Mouse (Mus musculus) midbrain, embryonic 15.5 days (tissue): ENCODE data around the gene Gjb1. TPM values are rescaled to one million over a fixed set of nuclear protein-coding genes. Genes with fewer than 3 reads are reported as not detected.
A peak's percentile ranks its signal among the peaks of the same experiment; 100 is the strongest.

Experiments used
- ATAC-seq: fragments of 200-750 bp; cut with Nextera tagmentation; replicated peaks from 2 replicates; pipeline ENCODE4 v1.8.0; 2017; ENCODE audit warnings: moderate TSS enrichment
- H3K27ac ChIP-seq: fragments of 300-500 bp; sonication (generic); 2 replicates; pipeline ENCODE4 v1.5.1; 2015; ENCODE audit warnings: mild to moderate bottlenecking, inconsistent platforms
- H3K27me3 ChIP-seq: fragments of 300-500 bp; sonication (generic); replicated peaks from 2 replicates; pipeline ENCODE4 v1.6.1; 2015; ENCODE audit warnings: inconsistent platforms
- H3K36me3 ChIP-seq: fragments of 300-500 bp; sonication (generic); replicated peaks from 2 replicates; pipeline ENCODE4 v1.6.1; 2015; ENCODE audit warnings: inconsistent platforms
- H3K4me1 ChIP-seq: fragments of 300-500 bp; sonication (generic); 2 replicates; pipeline ENCODE4 v1.6.1; 2015; ENCODE audit warnings: inconsistent platforms
- H3K4me2 ChIP-seq: fragments of 300-500 bp; sonication (generic); 2 replicates; pipeline ENCODE4 v1.6.1; 2015; ENCODE audit warnings: inconsistent platforms, mild to moderate bottlenecking, moderate library complexity
- H3K4me3 ChIP-seq: fragments of 300-500 bp; sonication (generic); 2 replicates; pipeline ENCODE4 v1.5.1; 2015; ENCODE audit warnings: mild to moderate bottlenecking, inconsistent platforms
- H3K9ac ChIP-seq: fragments of 300-500 bp; sonication (generic); 2 replicates; pipeline ENCODE4 v1.6.1; 2015; ENCODE audit warnings: mild to moderate bottlenecking, inconsistent platforms
- H3K9me3 ChIP-seq: fragments of 300-500 bp; sonication (generic); 2 replicates; pipeline ENCODE4 v1.6.1; 2016; ENCODE audit warnings: inconsistent platforms
- WGBS: fragments of 180-500 bp; shearing (Covaris S2); methylation state at CpG from one replicate; pipeline ENCODE4 v1.1.7; 2015; ENCODE audit warnings: mixed read lengths; 5-methylcytosine and 5-hydroxymethylcytosine counted together
- polyA plus RNA-seq: library from polyadenylated mRNA; unstranded; fragments of >200 nt; fragmentation: Nextera tagmentation; extraction: Ambion mirVana; gene quantifications from 2 replicates; pipeline ENCODE4 v1.2.1, GENCODE M21; 2015

Gjb1 gene
- polyA plus RNA-seq, 1 experiment from 2014 or later, result 1.1 TPM

GRCm38 (mm10) chrX:101370573-101370972 is 5.6 kb upstream of the Gjb1 start:
- Histone ChIP-seq H3K36me3 (no peaks in the 10 kb centered on the region), H3K4me2 (no peak overlapping the region), H3K4me1 (no peaks in the 10 kb centered on the region), H3K9me3 (no peaks in the 10 kb centered on the region), H3K27me3 (no peaks in the 10 kb centered on the region), H3K9ac (no peak overlapping the region), H3K4me3 (no peak overlapping the region), H3K27ac (no peak overlapping the region)
- ATAC-seq, result no peak
- WGBS, result 78% methylated on average over 3 of the region's 3 CpGs

DNA sequence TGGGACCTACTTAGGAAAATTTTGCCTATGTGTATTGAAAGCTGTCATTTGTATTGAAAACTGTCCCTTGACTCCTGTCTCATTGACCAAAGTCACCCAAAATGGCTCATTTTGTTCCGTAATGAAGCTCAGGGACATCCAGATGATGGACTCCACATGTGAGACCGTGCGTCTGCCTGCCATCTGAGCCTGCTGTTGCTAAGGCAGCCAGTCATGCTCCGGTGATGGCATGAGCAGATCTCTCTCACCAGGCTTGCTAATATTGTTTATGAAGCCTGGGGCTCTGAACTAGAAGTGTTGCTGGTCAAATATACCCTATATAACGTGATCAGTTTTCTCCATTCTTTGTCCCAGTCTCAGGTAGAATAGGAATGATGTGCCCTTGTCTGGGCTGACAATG is 3.2 kb upstream of the Gjb1 start:
- Histone ChIP-seq H3K36me3 (no peaks in the 10 kb centered on the region), H3K9me3 (no peaks in the 10 kb centered on the region), H3K9ac (no peak overlapping the region), H3K4me1 (no peaks in the 10 kb centered on the region), H3K27me3 (no peaks in the 10 kb centered on the region), H3K4me3 (no peak overlapping the region), H3K4me2 (no peak overlapping the region), H3K27ac (no peak overlapping the region)
- 66% methylated on average over 5 of the region's 5 CpGs for WGBS
- no peak for ATAC-seq

GRCm38 (mm10) chrX:101377076-101377475 is 898 bp downstream of the Gjb1 start:
- 82% methylated on average over 4 of the region's 4 CpGs for WGBS
- Histone ChIP-seq H3K9ac (no peak overlapping the region), H3K36me3 (no peaks in the 10 kb centered on the region), H3K27ac (no peak overlapping the region), H3K4me3 (no peak overlapping the region), H3K4me1 (peaks cover 2% of the 10 kb centered on the region; the same call in 1 of the 2 replicates), H3K9me3 (no peaks in the 10 kb centered on the region), H3K27me3 (peaks cover 3% of the 10 kb centered on the region; the same call in 1 of the 2 replicates), H3K4me2 (no peak overlapping the region)
- ATAC-seq, result no peak

DNA sequence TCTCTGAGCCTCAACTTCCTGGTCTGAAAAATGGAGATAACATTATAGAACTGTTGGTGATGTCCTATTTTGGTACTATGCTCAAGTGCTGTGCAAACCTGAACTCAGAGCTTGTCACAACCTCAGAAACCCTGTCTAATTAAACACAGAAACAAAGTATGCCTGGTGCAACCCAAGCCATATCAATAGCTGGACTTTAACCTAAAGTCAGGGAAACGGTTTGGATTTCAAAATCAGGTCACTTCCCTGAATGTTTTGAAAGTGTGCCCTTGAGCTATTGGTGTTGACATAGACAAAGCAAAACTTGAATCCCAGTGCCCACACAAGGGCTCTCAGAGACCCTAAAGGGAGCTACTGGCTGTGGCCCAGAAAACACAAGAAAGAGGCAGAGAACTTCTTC is 3.6 kb downstream of the Gjb1 start:
- no peak for ATAC-seq
- Histone ChIP-seq H3K27ac (no peak overlapping the region), H3K9ac (no peak overlapping the region), H3K4me3 (no peak overlapping the region), H3K27me3 (peaks cover 5% of the 10 kb centered on the region), H3K36me3 (no peaks in the 10 kb centered on the region), H3K4me2 (no peak overlapping the region), H3K9me3 (no peaks in the 10 kb centered on the region), H3K4me1 (peaks cover 11% of the 10 kb centered on the region)
- 84% methylated on average over 1 of the region's 1 CpGs for WGBS

GRCm38 (mm10) chrX:101383455-101383854 is 7.3 kb downstream of the Gjb1 start:
- Histone ChIP-seq H3K4me2 (no peak overlapping the region), H3K4me3 (no peak overlapping the region), H3K9me3 (no peaks in the 10 kb centered on the region), H3K4me1 (peaks cover 15% of the 10 kb centered on the region), H3K27me3 (peaks cover 5% of the 10 kb centered on the region), H3K27ac (no peak overlapping the region), H3K36me3 (no peaks in the 10 kb centered on the region), H3K9ac (no peak overlapping the region)
- WGBS, result 32% methylated on average over 18 of the region's 18 CpGs
- no peak; the same call in 1 of the 2 replicates for ATAC-seq

- H3K9ac ChIP-seq, result peak overlapping the region; percentile 12
Measured at GRCm38 (mm10) chrX:101384439-101385137, 8.4 kb downstream of the Gjb1 start.

DNA sequence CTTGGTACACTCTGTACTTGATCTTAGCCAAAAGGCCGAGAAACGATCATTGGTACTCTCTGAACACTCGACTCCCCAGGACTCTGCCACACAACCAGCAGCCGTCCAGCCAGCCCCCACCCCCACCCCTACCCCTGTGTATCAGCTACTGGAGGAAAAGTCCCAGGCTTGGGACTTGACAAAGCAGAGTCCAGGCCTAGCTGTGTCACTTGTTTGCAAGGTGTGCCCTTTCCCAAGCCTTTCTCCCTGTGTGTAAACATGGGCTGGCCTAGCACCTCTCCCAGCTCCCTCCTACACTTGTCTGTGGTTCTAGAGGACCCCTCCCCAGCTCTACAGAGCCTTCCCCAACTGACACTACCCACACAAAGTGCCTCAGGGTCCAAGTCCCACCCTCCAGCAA is 10.0 kb downstream of the Gjb1 start:
- H3K4me1 ChIP-seq, result peaks cover 15% of the 10 kb centered on the region
- H3K27ac ChIP-seq, result no peak overlapping the region
- no peaks in the 10 kb centered on the region for H3K36me3 ChIP-seq
- H3K4me2 ChIP-seq, result no peak overlapping the region
- peaks cover 5% of the 10 kb centered on the region for H3K27me3 ChIP-seq
- no peak overlapping the region for H3K9ac ChIP-seq
- WGBS, result 31% methylated on average over 4 of the region's 4 CpGs
- no peak for ATAC-seq
- no peaks in the 10 kb centered on the region for H3K9me3 ChIP-seq
- H3K4me3 ChIP-seq, result no peak overlapping the region

More at GRCm38 (mm10) chrX:101384439-101385137, 8.4 kb downstream of the Gjb1 start:
- 31% methylated on average over 32 of the region's 32 CpGs for WGBS
- Histone ChIP-seq H3K9me3 (no peaks in the 10 kb centered on the region), H3K4me1 (peaks cover 15% of the 10 kb centered on the region), H3K27ac (peak overlapping the region; percentile 27; the same call in 1 of the 2 replicates), H3K36me3 (no peaks in the 10 kb centered on the region), H3K4me3 (peak overlapping the region; percentile 25), H3K27me3 (peaks cover 5% of the 10 kb centered on the region), H3K4me2 (peak overlapping the region; percentile 53)
- peak; percentile 83 for ATAC-seq

DNA sequence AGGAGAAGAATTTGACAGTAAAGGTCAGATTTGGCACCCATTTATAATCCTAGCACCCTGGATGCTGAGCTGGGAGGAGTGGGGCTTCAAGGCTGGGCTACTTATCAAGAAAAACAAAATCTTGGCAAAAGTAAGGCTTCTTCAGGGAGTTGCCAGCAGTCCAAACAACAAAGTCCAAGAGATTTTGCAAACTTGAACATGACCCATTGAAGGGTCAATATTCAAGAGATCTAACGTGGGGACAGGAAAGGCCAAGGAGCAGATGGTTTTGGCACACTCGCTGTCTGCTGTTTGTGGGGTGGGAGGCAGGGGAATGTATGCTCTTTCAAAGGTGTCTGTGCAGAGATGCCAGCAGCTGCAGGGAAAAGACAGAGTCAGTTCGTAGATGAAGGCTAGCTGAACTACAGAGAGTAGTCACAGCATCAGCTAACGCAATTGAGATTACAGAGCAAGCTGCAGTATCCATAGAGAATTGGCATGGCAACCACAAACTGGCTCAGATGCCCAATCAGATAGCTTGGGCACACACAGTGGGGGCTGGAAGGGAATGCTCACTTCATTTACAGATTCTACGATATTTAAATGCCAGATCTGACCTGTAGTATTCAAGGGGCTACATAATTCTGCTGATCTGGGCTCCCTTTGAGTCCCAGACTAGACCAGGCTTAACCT is 12.8 kb downstream of the Gjb1 start:
- H3K4me1 ChIP-seq, result peaks cover 10% of the 10 kb centered on the region; the same call in 1 of the 2 replicates
- H3K9me3 ChIP-seq, result no peaks in the 10 kb centered on the region
- ATAC-seq, result peak; percentile 18; the same call in 1 of the 2 replicates
- no peak overlapping the region for H3K4me2 ChIP-seq
- no peak overlapping the region for H3K27ac ChIP-seq
- H3K27me3 ChIP-seq, result no peaks in the 10 kb centered on the region
- 52% methylated on average over 5 of the region's 5 CpGs for WGBS
- H3K4me3 ChIP-seq, result no peak overlapping the region
- no peak overlapping the region for H3K9ac ChIP-seq
- no peaks in the 10 kb centered on the region for H3K36me3 ChIP-seq

- no peak for ATAC-seq
- 65% methylated on average over 2 of the region's 2 CpGs for WGBS
- Histone ChIP-seq H3K27me3 (peaks cover 13% of the 10 kb centered on the region), H3K36me3 (no peaks in the 10 kb centered on the region), H3K27ac (no peak overlapping the region), H3K4me3 (no peak overlapping the region), H3K9me3 (no peaks in the 10 kb centered on the region), H3K4me1 (no peaks in the 10 kb centered on the region), H3K4me2 (no peak overlapping the region), H3K9ac (no peak overlapping the region)
Measured at GRCm38 (mm10) chrX:101394341-101394740, 18.2 kb downstream of the Gjb1 start.

GRCm38 (mm10) chrX:101396459-101396858 is 20.3 kb downstream of the Gjb1 start:
- no peak overlapping the region for H3K27ac ChIP-seq
- 28% methylated on average over 11 of the region's 11 CpGs for WGBS
- H3K4me2 ChIP-seq, result no peak overlapping the region

DNA sequence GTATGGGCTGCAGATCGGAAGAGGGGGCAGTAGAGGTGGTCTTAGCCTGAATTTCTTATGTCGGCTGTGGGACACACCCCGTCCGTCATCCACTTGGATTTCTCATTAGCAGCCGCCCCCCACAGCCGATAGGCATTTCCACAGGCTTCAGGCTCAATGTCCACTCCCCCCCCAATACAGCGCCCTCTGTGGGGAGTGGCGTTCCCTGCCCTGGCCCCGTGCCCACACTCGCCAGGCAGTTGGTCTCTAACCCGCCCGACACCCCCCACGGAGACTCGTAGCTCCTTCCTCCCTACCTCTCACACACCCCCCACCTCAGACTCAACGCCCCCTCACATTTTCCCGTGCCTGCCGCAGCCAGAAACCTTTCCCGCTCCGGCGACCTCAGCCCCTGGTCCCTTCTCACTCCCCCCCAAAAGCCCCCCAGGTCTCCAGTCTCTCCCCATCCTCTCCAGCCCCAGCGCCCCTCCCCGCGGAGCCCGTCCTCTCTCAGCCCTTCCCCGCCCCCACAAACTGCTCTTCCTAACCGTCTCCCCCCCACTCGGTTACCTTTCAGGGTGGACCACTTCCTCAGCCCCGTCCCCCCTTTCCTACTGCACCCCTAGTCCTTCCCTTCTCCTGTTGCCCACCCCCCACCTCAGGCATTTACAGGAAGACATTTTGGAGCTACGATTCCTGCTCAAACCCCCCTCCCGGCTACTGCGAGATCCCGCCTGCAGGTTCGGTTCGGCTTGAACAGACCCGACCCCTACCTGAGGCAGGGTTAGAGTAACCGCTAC is 43.0 kb downstream of the Gjb1 start:
- Histone ChIP-seq H3K4me1 (peaks cover 18% of the 10 kb centered on the region), H3K36me3 (no peaks in the 10 kb centered on the region), H3K27me3 (no peaks in the 10 kb centered on the region), H3K4me2 (peak overlapping the region; percentile 68), H3K9ac (peak overlapping the region; percentile 59), H3K4me3 (peak overlapping the region; percentile 56), H3K9me3 (no peaks in the 10 kb centered on the region), H3K27ac (peak overlapping the region; percentile 88)
- peak; percentile 41 for ATAC-seq
- 31% methylated on average over 35 of the region's 36 CpGs for WGBS

More at GRCm38 (mm10) chrX:101396459-101396858, 20.3 kb downstream of the Gjb1 start:
- Histone ChIP-seq H3K27me3 (peaks cover 13% of the 10 kb centered on the region), H3K4me1 (no peaks in the 10 kb centered on the region), H3K9ac (no peak overlapping the region), H3K4me3 (no peak overlapping the region), H3K9me3 (no peaks in the 10 kb centered on the region), H3K36me3 (no peaks in the 10 kb centered on the region)
- ATAC-seq, result no peak
